Mouse (Mus musculus): ENCODE results near the gene Zfp352. TPM values are rescaled to one million over a fixed set of nuclear protein-coding genes. Genes with fewer than 3 reads are reported as not detected.

Gene Zfp352
- polyA plus RNA-seq (2017; shearing (Covaris generic)): 0.44 TPM

GRCm38 (mm10) chr4:90218520-90218919, at the start of gene Zfp352:
Gene Zfp352, plus strand, starts transcription at chr4:90218820.

All from effector memory CD4-positive, alpha-beta T cell, adult 5 months (primary cell).